Mouse (Mus musculus): ENCODE results near the gene Cep170.

DNA sequence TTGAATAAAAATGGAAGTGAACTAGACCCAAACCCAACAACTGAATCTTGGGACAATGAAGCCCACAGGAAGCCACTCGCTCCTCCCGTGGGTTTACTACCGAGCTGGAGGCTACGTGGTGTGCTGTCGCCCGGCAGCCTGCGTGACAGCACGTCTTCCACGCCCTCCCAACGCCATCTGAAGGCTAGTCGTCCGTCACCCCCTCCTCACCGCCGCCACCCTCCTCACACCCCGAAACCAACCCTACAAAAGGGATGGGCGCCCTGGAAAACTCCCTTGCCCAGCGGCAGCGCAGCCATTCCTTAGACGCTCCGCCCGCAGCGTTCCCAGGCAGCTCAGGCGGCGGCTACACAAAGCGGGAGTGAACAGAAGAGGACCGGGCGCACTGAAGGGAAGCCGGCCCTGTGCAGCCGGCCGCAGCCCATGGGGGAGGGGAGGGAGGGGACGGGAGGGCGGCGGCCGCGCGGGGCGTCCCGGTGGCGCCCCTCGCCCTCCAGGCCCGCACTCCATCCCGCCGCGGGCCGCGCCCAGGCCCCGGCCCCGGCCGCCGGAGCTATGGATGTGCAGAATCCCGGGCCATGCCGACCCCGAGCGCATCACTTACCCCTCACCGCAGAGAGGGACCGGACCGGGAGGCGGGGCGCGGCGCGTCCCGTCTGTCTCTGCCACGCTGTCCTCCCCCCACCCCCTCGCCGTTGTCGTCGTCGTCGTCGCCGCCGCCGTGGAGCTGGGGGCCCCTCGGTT is 403 bp downstream of the Cep170 start:
- peak; percentile 34; the same call in 1 of the 2 replicates for TF ChIP-seq POLR2A (IDR thresholded peaks at IDR 0.05; ENCODE audit: control insufficient read depth, low read depth, low read length)
- no peak for TF ChIP-seq CTCF (IDR thresholded peaks at IDR 0.05; ENCODE audit: control insufficient read depth, insufficient read depth, insufficient replicate concordance, low read depth, low read length)

Data from testis, adult 2 months (tissue).